Mouse (Mus musculus): ENCODE results near the gene Flt3. TPM values are rescaled to one million over a fixed set of nuclear protein-coding genes. Genes with fewer than 3 reads are reported as not detected.

Gene Flt3
- polyA plus RNA-seq, 1 experiment, result 0.60 TPM

DNA sequence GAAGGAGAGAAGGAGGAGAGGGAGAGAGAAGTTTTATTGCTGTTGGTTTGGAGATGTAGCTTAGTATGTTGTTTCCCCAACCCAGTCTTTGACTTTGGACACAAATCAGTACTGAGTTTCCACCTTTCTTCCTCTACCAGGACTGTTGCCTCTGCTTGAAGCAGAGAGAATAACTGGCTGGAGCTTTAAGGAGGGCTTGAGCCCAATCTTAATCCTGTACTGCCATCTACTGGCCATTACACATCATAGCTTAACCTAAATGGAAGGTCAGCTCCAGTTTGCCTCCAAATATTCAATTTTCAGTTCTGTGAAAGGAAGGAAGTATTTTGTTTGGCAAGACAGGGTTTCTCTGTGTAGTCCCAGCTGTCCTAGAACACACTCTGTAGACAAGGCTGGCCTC, 80.6 kb downstream of the Flt3 start:
- H3K4me1 ChIP-seq, result peaks cover 18% of the 10 kb centered on the region
- TF ChIP-seq FLI1 (IDR thresholded peaks at IDR 0.05; ENCODE audit: low read length) (no peak), GATA1 (IDR thresholded peaks at IDR 0.05; ENCODE audit: borderline replicate concordance, low read length) (no peak)
- H3K9me3 ChIP-seq, result no peaks in the 10 kb centered on the region
- H3K27me3 ChIP-seq (replicated peaks), result peaks cover 71% of the 10 kb centered on the region
- H3K36me3 ChIP-seq (replicated peaks; ENCODE audit: low read length), result no peaks in the 10 kb centered on the region
- no peak overlapping the region for H3K4me3 ChIP-seq (replicated peaks)

- Histone ChIP-seq H3K4me3 (replicated peaks) (no peak overlapping the region), H3K36me3 (replicated peaks; ENCODE audit: low read length) (no peaks in the 10 kb centered on the region), H3K9me3 (no peaks in the 10 kb centered on the region), H3K27me3 (replicated peaks) (peaks cover 82% of the 10 kb centered on the region), H3K4me1 (peaks cover 12% of the 10 kb centered on the region)
- TF ChIP-seq GATA1 (IDR thresholded peaks at IDR 0.05; ENCODE audit: borderline replicate concordance, low read length), result no peak
- TF ChIP-seq FLI1 (IDR thresholded peaks at IDR 0.05; ENCODE audit: low read length), result no peak
Measured at GRCm38 (mm10) chr5:147317991-147318390, 82.3 kb downstream of the Flt3 start.

DNA sequence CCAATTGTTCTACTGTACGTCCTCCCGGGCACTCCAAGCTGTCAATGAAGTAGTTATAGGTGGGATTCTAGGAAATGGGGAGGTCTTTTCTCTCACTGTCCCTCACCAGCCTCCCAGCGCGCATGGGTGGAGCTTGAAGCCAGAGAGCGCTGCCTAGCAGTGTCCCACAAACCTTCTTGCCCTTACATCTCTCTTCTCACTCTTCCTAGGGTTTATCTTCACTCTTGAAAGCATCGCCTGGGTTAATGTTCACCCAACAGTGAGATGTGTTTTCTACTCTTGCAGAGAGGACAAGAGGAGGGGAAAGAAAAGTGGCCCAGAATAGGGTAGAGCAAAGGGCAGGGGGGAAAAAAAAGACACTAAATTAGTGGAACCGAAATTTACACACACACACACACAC, 83.0 kb downstream of the Flt3 start:
- H3K9me3 ChIP-seq, result no peaks in the 10 kb centered on the region
- no peaks in the 10 kb centered on the region for H3K36me3 ChIP-seq (replicated peaks; ENCODE audit: low read length)
- no peak overlapping the region for H3K4me3 ChIP-seq (replicated peaks)
- no peak for TF ChIP-seq FLI1 (IDR thresholded peaks at IDR 0.05; ENCODE audit: low read length)
- H3K4me1 ChIP-seq, result peaks cover 9% of the 10 kb centered on the region
- peaks cover 82% of the 10 kb centered on the region for H3K27me3 ChIP-seq (replicated peaks)

GRCm38 (mm10) chr5:147315432-147316075, 84.7 kb downstream of the Flt3 start:
- Histone ChIP-seq H3K9me3 (no peaks in the 10 kb centered on the region), H3K4me3 (replicated peaks) (peak overlapping the region; percentile 86), H3K36me3 (replicated peaks; ENCODE audit: low read length) (no peaks in the 10 kb centered on the region), H3K4me1 (peaks cover 9% of the 10 kb centered on the region), H3K27me3 (replicated peaks) (peaks cover 86% of the 10 kb centered on the region)
- no peak for TF ChIP-seq FLI1 (IDR thresholded peaks at IDR 0.05; ENCODE audit: low read length)
- no peak for TF ChIP-seq GATA1 (IDR thresholded peaks at IDR 0.05; ENCODE audit: borderline replicate concordance, low read length)

DNA sequence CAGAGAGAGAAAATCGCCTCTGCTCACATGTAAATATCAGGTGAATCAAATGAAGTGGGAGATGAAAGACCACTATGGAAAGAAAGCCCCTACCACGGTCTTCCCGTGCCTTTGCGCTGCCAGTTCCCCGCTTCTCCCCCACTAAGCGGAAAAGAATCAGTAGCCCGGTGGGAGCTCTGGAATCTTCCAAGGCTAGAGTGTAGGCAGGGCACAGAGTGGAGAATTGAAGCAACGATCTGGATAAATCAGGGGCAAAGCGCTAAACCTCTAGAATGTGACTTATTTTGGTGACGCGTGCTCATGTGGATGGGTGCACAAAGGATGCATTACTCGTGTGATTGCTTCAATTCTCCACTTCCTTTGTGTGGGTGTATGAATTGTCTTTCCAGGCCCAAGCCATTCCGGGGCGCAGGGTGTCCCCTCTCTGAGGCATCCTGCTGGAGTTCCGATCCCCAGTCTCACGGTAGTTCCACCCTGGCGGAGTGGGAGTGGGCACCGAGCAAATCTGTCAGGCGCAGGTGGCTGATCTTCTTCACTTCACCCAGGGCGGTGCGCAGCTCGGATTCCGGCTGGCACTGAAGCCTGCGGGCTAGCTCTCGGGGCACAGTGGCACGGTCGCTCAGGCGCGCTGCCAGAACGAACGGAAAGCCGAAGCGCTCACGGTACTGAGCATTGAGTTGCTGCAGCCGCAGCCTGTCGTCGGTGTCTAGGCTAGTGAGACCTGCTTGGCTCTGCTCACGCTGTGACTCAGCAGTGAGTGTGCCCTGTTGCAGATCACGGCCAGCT, 85.5 kb downstream of the Flt3 start:
- Histone ChIP-seq H3K36me3 (replicated peaks; ENCODE audit: low read length) (no peaks in the 10 kb centered on the region), H3K27me3 (replicated peaks) (peaks cover 89% of the 10 kb centered on the region), H3K4me3 (replicated peaks) (peak overlapping the region; percentile 86), H3K4me1 (peaks cover 9% of the 10 kb centered on the region), H3K9me3 (no peaks in the 10 kb centered on the region)
- TF ChIP-seq GATA1 (IDR thresholded peaks at IDR 0.05; ENCODE audit: borderline replicate concordance, low read length) (no peak), FLI1 (IDR thresholded peaks at IDR 0.05; ENCODE audit: low read length) (no peak)

- Histone ChIP-seq H3K36me3 (replicated peaks; ENCODE audit: low read length) (no peaks in the 10 kb centered on the region), H3K9me3 (no peaks in the 10 kb centered on the region), H3K27me3 (replicated peaks) (peaks cover 96% of the 10 kb centered on the region), H3K4me3 (replicated peaks) (no peak overlapping the region), H3K4me1 (peaks cover 9% of the 10 kb centered on the region)
- TF ChIP-seq FLI1 (IDR thresholded peaks at IDR 0.05; ENCODE audit: low read length) (no peak), GATA1 (IDR thresholded peaks at IDR 0.05; ENCODE audit: borderline replicate concordance, low read length) (no peak)
Measured at GRCm38 (mm10) chr5:147312830-147313685, 87.2 kb downstream of the Flt3 start.

- Histone ChIP-seq H3K4me3 (replicated peaks) (no peak overlapping the region), H3K9me3 (no peaks in the 10 kb centered on the region), H3K27me3 (replicated peaks) (peaks cover 96% of the 10 kb centered on the region), H3K36me3 (replicated peaks; ENCODE audit: low read length) (no peaks in the 10 kb centered on the region), H3K4me1 (peaks cover 14% of the 10 kb centered on the region)
- TF ChIP-seq FLI1 (IDR thresholded peaks at IDR 0.05; ENCODE audit: low read length) (no peak), GATA1 (IDR thresholded peaks at IDR 0.05; ENCODE audit: borderline replicate concordance, low read length) (no peak)
Measured at GRCm38 (mm10) chr5:147309786-147310185, 90.5 kb downstream of the Flt3 start.

GRCm38 (mm10) chr5:147308451-147308850, 91.8 kb downstream of the Flt3 start:
- H3K36me3 ChIP-seq (replicated peaks; ENCODE audit: low read length), result no peaks in the 10 kb centered on the region
- no peak for TF ChIP-seq GATA1 (IDR thresholded peaks at IDR 0.05; ENCODE audit: borderline replicate concordance, low read length)
- no peak for TF ChIP-seq FLI1 (IDR thresholded peaks at IDR 0.05; ENCODE audit: low read length)
- no peaks in the 10 kb centered on the region for H3K9me3 ChIP-seq
- no peak overlapping the region for H3K4me3 ChIP-seq (replicated peaks)
- H3K27me3 ChIP-seq (replicated peaks), result peaks cover 97% of the 10 kb centered on the region
- peaks cover 18% of the 10 kb centered on the region for H3K4me1 ChIP-seq

GRCm38 (mm10) chr5:147307398-147307785, 92.9 kb downstream of the Flt3 start:
- Histone ChIP-seq H3K4me1 (peaks cover 21% of the 10 kb centered on the region), H3K4me3 (replicated peaks) (no peak overlapping the region), H3K27me3 (replicated peaks) (peaks cover 99% of the 10 kb centered on the region), H3K9me3 (no peaks in the 10 kb centered on the region), H3K36me3 (replicated peaks; ENCODE audit: low read length) (no peaks in the 10 kb centered on the region)
- TF ChIP-seq FLI1 (IDR thresholded peaks at IDR 0.05; ENCODE audit: low read length) (no peak), GATA1 (IDR thresholded peaks at IDR 0.05; ENCODE audit: borderline replicate concordance, low read length) (no peak)
